Mouse (Mus musculus): Measurements from ENCODE around the gene Carmil1. TPM values are rescaled to one million over a fixed set of nuclear protein-coding genes. Genes with fewer than 3 reads are reported as not detected.

Carmil1 gene
- polyA plus RNA-seq, 1 experiment from 2014 or later: 5.9 TPM

- Histone ChIP-seq H3K36me3 (replicated peaks; ENCODE audit: insufficient read depth, low read length) (no peaks in the 10 kb centered on the region), H3K4me2 (ENCODE audit: low read depth, low read length) (no peak overlapping the region), H3K27ac (ENCODE audit: low read depth) (no peak overlapping the region), H3K9ac (replicated peaks) (no peak overlapping the region), H3K4me3 (ENCODE audit: low read depth, low read length) (no peak overlapping the region), H3K27me3 (ENCODE audit: insufficient read depth, low read length) (no peaks in the 10 kb centered on the region), H3K9me3 (ENCODE audit: low read length) (no peaks in the 10 kb centered on the region), H3K4me1 (ENCODE audit: insufficient read depth) (no peaks in the 10 kb centered on the region)
- no peak for DNase-seq
- TF ChIP-seq EP300 (IDR thresholded peaks at IDR 0.05; ENCODE audit: low read depth) (no peak), CTCF (IDR thresholded peaks at IDR 0.05; ENCODE audit: low read depth) (no peak)
- no peak for ATAC-seq
- WGBS (ENCODE audit: insufficient replicate concordance): 81% methylated on average over 10 of the region's 10 CpGs
Measured at GRCm38 (mm10) chr13:24231746-24232483, 48.7 kb downstream of the Carmil1 start.

- 68% methylated on average over 2 of the region's 2 CpGs for WGBS (ENCODE audit: insufficient replicate concordance)
- TF ChIP-seq EP300 (IDR thresholded peaks at IDR 0.05; ENCODE audit: low read depth) (no peak), CTCF (IDR thresholded peaks at IDR 0.05; ENCODE audit: low read depth) (no peak)
- DNase-seq: no peak
Measured at GRCm38 (mm10) chr13:24231146-24231545, 49.4 kb downstream of the Carmil1 start.

GRCm38 (mm10) chr13:24230541-24231095, 50.0 kb downstream of the Carmil1 start:
- Histone ChIP-seq H3K27me3 (ENCODE audit: insufficient read depth, low read length) (no peaks in the 10 kb centered on the region), H3K4me1 (ENCODE audit: insufficient read depth) (no peaks in the 10 kb centered on the region), H3K9me3 (ENCODE audit: low read length) (no peaks in the 10 kb centered on the region), H3K9ac (replicated peaks) (no peak overlapping the region), H3K36me3 (replicated peaks; ENCODE audit: insufficient read depth, low read length) (no peaks in the 10 kb centered on the region), H3K27ac (ENCODE audit: low read depth) (no peak overlapping the region), H3K4me2 (ENCODE audit: low read depth, low read length) (no peak overlapping the region), H3K4me3 (ENCODE audit: low read depth, low read length) (no peak overlapping the region)
- no peak for TF ChIP-seq CTCF (IDR thresholded peaks at IDR 0.05; ENCODE audit: low read depth)
- no peak for TF ChIP-seq EP300 (IDR thresholded peaks at IDR 0.05; ENCODE audit: low read depth)
- no peak for ATAC-seq
- DNase-seq: no peak
- WGBS (ENCODE audit: insufficient replicate concordance): 66% methylated on average over 4 of the region's 4 CpGs

More at GRCm38 (mm10) chr13:24231146-24231545, 49.4 kb downstream of the Carmil1 start:
- H3K4me3 ChIP-seq (ENCODE audit: low read depth, low read length): no peak overlapping the region
- H3K4me2 ChIP-seq (ENCODE audit: low read depth, low read length): no peak overlapping the region
- no peaks in the 10 kb centered on the region for H3K36me3 ChIP-seq (replicated peaks; ENCODE audit: insufficient read depth, low read length)
- no peak overlapping the region for H3K9ac ChIP-seq (replicated peaks)
- no peak for ATAC-seq
- H3K27me3 ChIP-seq (ENCODE audit: insufficient read depth, low read length): no peaks in the 10 kb centered on the region
- no peaks in the 10 kb centered on the region for H3K9me3 ChIP-seq (ENCODE audit: low read length)
- H3K4me1 ChIP-seq (ENCODE audit: insufficient read depth): no peaks in the 10 kb centered on the region
- H3K27ac ChIP-seq (ENCODE audit: low read depth): no peak overlapping the region

GRCm38 (mm10) chr13:24223425-24224201, 57.0 kb downstream of the Carmil1 start:
- no peak overlapping the region for H3K27ac ChIP-seq (ENCODE audit: low read depth)
- ATAC-seq: no peak
- no peak for TF ChIP-seq EP300 (IDR thresholded peaks at IDR 0.05; ENCODE audit: low read depth)
- TF ChIP-seq CTCF (IDR thresholded peaks at IDR 0.05; ENCODE audit: low read depth): no peak
- H3K27me3 ChIP-seq (ENCODE audit: insufficient read depth, low read length): no peaks in the 10 kb centered on the region
- no peak overlapping the region for H3K9ac ChIP-seq (replicated peaks)
- WGBS (ENCODE audit: insufficient replicate concordance): 84% methylated on average over 8 of the region's 8 CpGs
- H3K9me3 ChIP-seq (ENCODE audit: low read length): no peaks in the 10 kb centered on the region
- H3K4me1 ChIP-seq (ENCODE audit: insufficient read depth): no peaks in the 10 kb centered on the region
- DNase-seq: no peak
- H3K4me2 ChIP-seq (ENCODE audit: low read depth, low read length): no peak overlapping the region
- H3K36me3 ChIP-seq (replicated peaks; ENCODE audit: insufficient read depth, low read length): no peaks in the 10 kb centered on the region
- no peak overlapping the region for H3K4me3 ChIP-seq (ENCODE audit: low read depth, low read length)

GRCm38 (mm10) chr13:24220441-24220970, 60.1 kb downstream of the Carmil1 start:
- no peaks in the 10 kb centered on the region for H3K36me3 ChIP-seq (replicated peaks; ENCODE audit: insufficient read depth, low read length)
- H3K27ac ChIP-seq (ENCODE audit: low read depth): no peak overlapping the region
- ATAC-seq (no peak), DNase-seq (no peak)
- no peak overlapping the region for H3K4me3 ChIP-seq (ENCODE audit: low read depth, low read length)
- H3K27me3 ChIP-seq (ENCODE audit: insufficient read depth, low read length): no peaks in the 10 kb centered on the region
- H3K9ac ChIP-seq (replicated peaks): no peak overlapping the region
- WGBS (ENCODE audit: insufficient replicate concordance): 56% methylated on average over 3 of the region's 3 CpGs
- H3K4me2 ChIP-seq (ENCODE audit: low read depth, low read length): no peak overlapping the region
- H3K4me1 ChIP-seq (ENCODE audit: insufficient read depth): no peaks in the 10 kb centered on the region
- TF ChIP-seq EP300 (IDR thresholded peaks at IDR 0.05; ENCODE audit: low read depth): no peak
- no peak for TF ChIP-seq CTCF (IDR thresholded peaks at IDR 0.05; ENCODE audit: low read depth)
- H3K9me3 ChIP-seq (ENCODE audit: low read length): no peaks in the 10 kb centered on the region

- Histone ChIP-seq H3K27me3 (ENCODE audit: insufficient read depth, low read length) (no peaks in the 10 kb centered on the region), H3K4me3 (ENCODE audit: low read depth, low read length) (no peak overlapping the region), H3K9me3 (ENCODE audit: low read length) (no peaks in the 10 kb centered on the region), H3K9ac (replicated peaks) (no peak overlapping the region), H3K36me3 (replicated peaks; ENCODE audit: insufficient read depth, low read length) (no peaks in the 10 kb centered on the region), H3K27ac (ENCODE audit: low read depth) (no peak overlapping the region), H3K4me2 (ENCODE audit: low read depth, low read length) (no peak overlapping the region), H3K4me1 (ENCODE audit: insufficient read depth) (no peaks in the 10 kb centered on the region)
- ATAC-seq (no peak), DNase-seq (no peak)
- TF ChIP-seq CTCF (IDR thresholded peaks at IDR 0.05; ENCODE audit: low read depth) (peak; percentile 29), EP300 (IDR thresholded peaks at IDR 0.05; ENCODE audit: low read depth) (no peak)
- WGBS (ENCODE audit: insufficient replicate concordance): 47% methylated on average over 2 of the region's 2 CpGs
Measured at GRCm38 (mm10) chr13:24211229-24211628, 69.4 kb downstream of the Carmil1 start.

Measured in liver, postnatal 0 days (tissue).